ENCODE assay signal across 8 mouse cellular contexts in genomic region chr19:32756900-32757725, GRCm38 (mm10). TPM values are rescaled to one million over a fixed set of nuclear protein-coding genes. Genes with fewer than 3 reads are reported as not detected.
DNase-seq lines count a peak whose midpoint lies in the region; ATAC-seq lines count a peak whose summit lies in the region.

Pten (plus strand) TSS chr19:32757497.

- no peaks in the 10 kb centered on the region for H3K36me3 ChIP-seq in intestine, embryonic 15.5 days

- peaks cover 12% of the 10 kb centered on the region; the same call in 1 of the 2 replicates for H3K4me1 ChIP-seq in intestine, embryonic 15.5 days (replicated peaks)

- peak within 1 kb of the TSS; percentile 72 for H3K4me3 ChIP-seq in intestine, embryonic 15.5 days (replicated peaks)

- ATAC-seq in intestine, embryonic 15.5 days, result peak; percentile 91

- peak; percentile 92 for DNase-seq in adrenal gland, adult 8-10 months
- DNase-seq in embryo, embryonic 11.5 days (ENCODE audit: low read depth, low spot score), result peak; percentile 91
- DNase-seq in gastrocnemius, postnatal 36 days, result peak; percentile 96
- peak; percentile 98 for DNase-seq in left cerebral cortex, postnatal 25 days (ENCODE audit: low spot score in 2 of 2)
- peak; percentile 96 for DNase-seq in mesoderm, embryonic 11.5 days (ENCODE audit: low read depth, low spot score)
- DNase-seq in right cerebral cortex, postnatal 25 days, result peak; percentile 98
- peak; percentile 96 to 97 for DNase-seq in urinary bladder, postnatal 36 days (ENCODE audit: low spot score in 2 of 2)

- 0 out of 2 replicates have a peak, but pooled peaks cover 3% of the 10 kb centered on the region for H3K27me3 ChIP-seq in intestine, embryonic 15.5 days (replicated peaks)

- peak within 1 kb of the TSS; percentile 99 for H3K27ac ChIP-seq in intestine, embryonic 15.5 days

- H3K9me3 ChIP-seq in intestine, embryonic 15.5 days, result no peaks in the 10 kb centered on the region

- peak within 1 kb of the TSS; percentile 99 for H3K9ac ChIP-seq in intestine, embryonic 15.5 days

- intact Hi-C loops in gastrocnemius, postnatal 36 days (cut with DNase I), result loop anchor here (1.0 to 10.0 kb wide), 3 partner anchors 45 to 198 kb away; no protein-coding TSS in a partner anchor
- intact Hi-C loops in left cerebral cortex, postnatal 25 days (cut with DNase I), result loop anchor here (1.0 to 5.0 kb wide), 6 partner anchors 45 to 560 kb away; no protein-coding TSS in a partner anchor

- under 1% methylated on average over 72 of the region's 77 CpGs for WGBS in intestine, embryonic 15.5 days

- peak within 1 kb of the TSS; percentile 92 for H3K4me2 ChIP-seq in intestine, embryonic 15.5 days (replicated peaks)

RNA-seq across cellular contexts. Expression of gene Pten, which starts in this region (rescaled TPM):
- total RNA-seq in adrenal gland, adult 8-10 months (2022), result 10 to 100 TPM; 65.2 to 83.9 (median 75.7) TPM
- total RNA-seq in gastrocnemius, postnatal 36 days (2021), result 10 to 100 TPM; 31.3 to 32.0 TPM
- 10.1 TPM in 2 replicates for polyA plus RNA-seq in intestine, embryonic 15.5 days (2015; fragmentation: Nextera tagmentation; extraction: Ambion mirVana)
- total RNA-seq in left cerebral cortex, postnatal 25 days (2021), result 100 to 1,000 TPM; 146 to 150 TPM

Comparison
In these comparisons a context has a peak if more than half of its experiments do, and no peak if none do; other contexts are left out.
1. Peak in every context shown above with its lines: DNase-seq, ATAC-seq, H3K4me3 ChIP-seq and H3K27ac ChIP-seq.